Mouse (Mus musculus) gastrocnemius, adult 2 months (tissue): ENCODE results near the gene Hook2. TPM values are rescaled to one million over a fixed set of nuclear protein-coding genes. Genes with fewer than 3 reads are reported as not detected.
A peak's percentile ranks its signal among the peaks of the same experiment; 100 is the strongest.

Source experiments
- DNase-seq: peaks from one replicate; pipeline ENCODE4 v3.0.0; 2022
- H3K27ac ChIP-seq: fragments of 200-600 bp; 2 replicates; pipeline ENCODE4 v1.8.1; 2022; ENCODE audit warnings: mild to moderate bottlenecking
- H3K4me3 ChIP-seq: fragments of 200-600 bp; 2 replicates; pipeline ENCODE4 v1.8.1; 2022; ENCODE audit warnings: mild to moderate bottlenecking, moderate library complexity
- CTCF ChIP-seq: fragments of 200-600 bp; IDR thresholded peaks from 2 replicates; pipeline ENCODE4 v1.8.1; 2022; ENCODE audit warnings: antibody characterized with exemption, mild to moderate bottlenecking, moderate library complexity
- intact Hi-C: fragments of 180-260 bp; cut with DNase I; formaldehyde crosslinking; loops from one replicate; pipeline ENCODE4 v1.15.1; 2025
- total RNA-seq, 2 experiments: library from RNA; stranded (reverse); gene quantifications; 2 replicates each; pipeline ENCODE4 v1.2.3; 2021

Gene Hook2
- total RNA-seq, 2 experiments from 2014 or later = 1.4 to 2.0 TPM

GRCm38 (mm10) chr8:84984294-84985048, 5.9 kb upstream of the Hook2 start:
- TF ChIP-seq CTCF = no peak
- intact Hi-C loops = no loop called here
- DNase-seq = no peak
- Histone ChIP-seq H3K4me3 (peak overlapping the region; percentile 86), H3K27ac (peak overlapping the region; percentile 87)

- peak overlapping the region; percentile 87 for H3K27ac ChIP-seq
- TF ChIP-seq CTCF = no peak
- DNase-seq = no peak
- intact Hi-C loops = no loop called here
- peak overlapping the region; percentile 86 for H3K4me3 ChIP-seq
Observed at GRCm38 (mm10) chr8:84985049-84985683, 5.2 kb upstream of the Hook2 start.

- Histone ChIP-seq H3K4me3 (peak overlapping the region; percentile 86), H3K27ac (peak overlapping the region; percentile 87)
- DNase-seq = peak; percentile 87
- intact Hi-C loops = no loop called here
- no peak for TF ChIP-seq CTCF
Observed at GRCm38 (mm10) chr8:84985684-84986378, 4.6 kb upstream of the Hook2 start.

GRCm38 (mm10) chr8:84986379-84986945, 3.9 kb upstream of the Hook2 start:
- Histone ChIP-seq H3K27ac (peak overlapping the region; percentile 87), H3K4me3 (peak overlapping the region; percentile 86)
- intact Hi-C loops = no loop called here
- DNase-seq = no peak
- no peak for TF ChIP-seq CTCF

- intact Hi-C loops = no loop called here
- Histone ChIP-seq H3K27ac (no peak overlapping the region), H3K4me3 (no peak overlapping the region)
- no peak for TF ChIP-seq CTCF
- DNase-seq = no peak
Observed at GRCm38 (mm10) chr8:84987388-84987787, 3.0 kb upstream of the Hook2 start.

- no peak for DNase-seq
- Histone ChIP-seq H3K27ac (no peak overlapping the region), H3K4me3 (no peak overlapping the region)
- intact Hi-C loops = no loop called here
- TF ChIP-seq CTCF = no peak
Observed at GRCm38 (mm10) chr8:84987903-84988302, 2.5 kb upstream of the Hook2 start.

GRCm38 (mm10) chr8:84989311-84989731, 1.1 kb upstream of the Hook2 start:
- DNase-seq = peak; percentile 83
- Histone ChIP-seq H3K27ac (peak overlapping the region; percentile 90), H3K4me3 (peak overlapping the region; percentile 83)
- intact Hi-C loops = no loop called here
- no peak for TF ChIP-seq CTCF

- TF ChIP-seq CTCF = peak; percentile 88
- DNase-seq = peak; percentile 94
- Histone ChIP-seq H3K27ac (peak overlapping the region; percentile 90), H3K4me3 (peak overlapping the region; percentile 83)
- intact Hi-C loops = loop anchor here (1.0 kb wide), 1 partner anchor 15 kb away; no protein-coding TSS in a partner anchor
Observed at GRCm38 (mm10) chr8:84989810-84990209, 593 bp upstream of the Hook2 start.

GRCm38 (mm10) chr8:84990836-84991235, 433 bp downstream of the Hook2 start:
- DNase-seq = no peak
- no peak for TF ChIP-seq CTCF
- intact Hi-C loops = loop anchor here (1.0 kb wide), 1 partner anchor 16 kb away; no protein-coding TSS in a partner anchor
- H3K4me3 ChIP-seq = peak overlapping the region; percentile 83
- peak overlapping the region; percentile 90 for H3K27ac ChIP-seq

GRCm38 (mm10) chr8:84994375-84994774, 4.0 kb downstream of the Hook2 start:
- no peak overlapping the region for H3K4me3 ChIP-seq
- no peak overlapping the region for H3K27ac ChIP-seq
- TF ChIP-seq CTCF = no peak
- intact Hi-C loops = no loop called here
- no peak for DNase-seq

GRCm38 (mm10) chr8:84995680-84996079, 5.3 kb downstream of the Hook2 start:
- Histone ChIP-seq H3K27ac (no peak overlapping the region), H3K4me3 (no peak overlapping the region)
- DNase-seq = peak; percentile 42
- intact Hi-C loops = no loop called here
- TF ChIP-seq CTCF = no peak

GRCm38 (mm10) chr8:84996978-84997377, 6.6 kb downstream of the Hook2 start:
- H3K4me3 ChIP-seq = no peak overlapping the region
- DNase-seq = peak; percentile 12
- TF ChIP-seq CTCF = no peak
- H3K27ac ChIP-seq = no peak overlapping the region
- intact Hi-C loops = no loop called here
